Mouse (Mus musculus) ovary, adult 18-20 months (tissue): Measurements from ENCODE around the gene Dysf.

Experiments used
- DNase-seq: peaks from one replicate; pipeline ENCODE4 v3.0.0; 2022; ENCODE audit warnings: low spot score, mixed read lengths

Dysf gene

DNA sequence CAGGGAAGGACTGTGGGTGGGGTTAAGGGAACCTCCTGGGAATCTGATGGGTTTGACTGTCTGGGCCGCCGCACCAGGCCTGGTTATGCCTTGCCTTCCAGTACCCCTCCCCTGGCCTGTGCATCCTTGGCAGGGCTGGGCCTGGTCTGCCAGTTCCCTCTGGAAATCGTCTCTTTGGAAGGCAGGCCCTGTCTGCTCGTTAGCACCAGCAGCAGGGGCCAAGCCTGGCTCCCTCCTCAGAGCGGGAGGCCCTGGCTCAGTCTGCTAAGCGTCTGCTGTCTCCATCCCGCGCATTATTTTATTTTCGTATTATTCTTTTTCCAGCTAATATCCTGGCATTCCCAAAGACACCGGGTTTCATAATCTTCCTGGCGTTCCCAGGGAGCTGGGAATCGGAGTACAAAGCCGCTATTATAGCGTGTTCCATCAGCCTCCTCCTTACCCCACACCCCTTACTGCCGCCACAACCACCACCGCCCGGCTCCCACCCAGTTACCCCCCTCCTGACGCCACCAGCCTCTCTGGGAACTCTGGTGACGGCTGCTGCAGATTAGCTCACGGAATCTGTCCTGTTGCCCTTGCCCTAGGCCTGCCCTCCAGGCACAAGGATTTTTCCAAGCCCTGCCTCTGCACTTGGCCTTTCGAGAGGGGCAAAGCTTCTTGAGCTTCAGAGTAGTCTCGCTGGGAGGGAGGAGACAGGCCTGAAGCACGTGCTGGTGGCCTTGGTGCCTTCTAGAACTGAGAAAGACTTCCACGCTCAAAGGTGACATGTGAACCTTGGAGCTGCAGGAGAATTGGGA is 111.5 kb downstream of the Dysf start:
- no peak for DNase-seq

DNA sequence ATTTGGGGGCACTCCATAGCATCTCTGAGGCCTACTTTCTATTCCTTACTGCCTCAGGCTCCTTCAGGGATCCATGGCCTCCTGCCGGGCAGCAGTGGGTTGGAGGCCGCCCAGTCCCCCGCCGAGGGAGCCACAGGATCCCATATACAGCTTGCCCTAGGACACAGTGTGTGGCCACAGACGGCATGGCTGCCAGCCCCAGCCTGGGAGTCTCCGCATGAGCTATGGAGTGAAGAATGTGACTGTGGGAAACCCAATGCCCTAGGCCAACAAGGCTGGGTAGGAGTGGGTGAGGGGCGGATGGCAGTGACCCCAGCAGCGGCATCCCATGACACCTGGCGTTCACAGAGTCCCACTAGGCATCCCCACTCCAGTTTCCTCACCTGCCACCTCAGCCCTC is 116.2 kb downstream of the Dysf start:
- DNase-seq = no peak

DNA sequence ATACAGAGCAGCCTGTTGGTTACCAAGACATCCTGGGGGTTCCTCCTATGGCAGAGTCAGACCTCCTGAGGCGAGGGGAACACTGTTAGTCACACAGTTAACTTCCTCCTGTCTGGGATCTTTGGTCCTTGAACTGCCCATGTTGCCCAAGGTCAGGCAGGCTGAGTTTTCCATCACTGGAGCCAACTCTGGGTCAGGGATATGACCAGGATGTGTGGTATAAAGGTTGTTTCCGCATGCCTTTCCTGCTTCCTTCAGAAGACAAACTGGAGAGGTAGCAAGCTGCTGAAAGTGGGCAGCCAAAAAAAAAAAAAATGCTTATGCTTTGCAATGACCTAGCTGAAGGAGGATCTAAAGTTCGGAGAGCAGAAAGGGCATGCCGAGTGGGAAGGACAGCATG is 116.7 kb downstream of the Dysf start:
- no peak for DNase-seq

DNA sequence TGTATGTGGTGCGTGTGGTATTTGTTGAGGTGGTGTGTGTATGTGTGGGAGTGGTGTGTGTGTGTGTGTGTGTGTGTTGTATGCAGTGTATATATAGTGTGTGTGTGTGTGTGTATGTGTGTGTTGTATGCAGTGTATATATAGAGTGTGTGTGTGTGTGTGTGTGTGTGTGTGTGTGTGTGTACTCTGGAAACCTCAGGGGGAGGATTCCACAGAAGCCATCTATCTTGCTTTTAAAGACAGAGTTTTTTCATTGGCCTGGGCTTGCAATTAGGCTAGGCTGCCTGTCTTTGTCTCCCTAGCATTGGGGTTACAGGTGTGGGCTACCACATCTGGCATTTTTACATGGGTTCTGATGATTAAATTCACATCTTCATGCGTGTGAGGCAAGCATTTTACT is 119.8 kb downstream of the Dysf start:
- no peak for DNase-seq

DNA sequence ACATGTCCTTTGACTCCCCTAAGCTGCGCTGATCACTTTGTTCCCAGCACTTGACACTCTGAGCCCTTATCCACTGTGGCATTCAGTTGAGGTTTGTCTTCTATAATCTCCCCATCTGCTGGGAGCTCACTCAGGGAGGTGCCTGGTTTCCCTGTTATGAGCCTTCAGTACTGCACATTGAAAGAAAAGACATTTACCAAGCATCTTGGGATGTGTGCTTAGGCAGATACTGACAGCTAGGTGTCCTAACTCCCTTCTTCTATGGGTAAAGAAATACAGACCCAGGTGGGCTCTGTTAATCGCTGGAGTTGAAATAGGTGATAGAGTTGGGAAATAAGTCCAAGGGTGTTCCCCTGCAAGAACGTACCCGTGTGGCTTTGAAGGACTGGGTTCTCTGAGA is 122.5 kb downstream of the Dysf start:
- DNase-seq = no peak

DNA sequence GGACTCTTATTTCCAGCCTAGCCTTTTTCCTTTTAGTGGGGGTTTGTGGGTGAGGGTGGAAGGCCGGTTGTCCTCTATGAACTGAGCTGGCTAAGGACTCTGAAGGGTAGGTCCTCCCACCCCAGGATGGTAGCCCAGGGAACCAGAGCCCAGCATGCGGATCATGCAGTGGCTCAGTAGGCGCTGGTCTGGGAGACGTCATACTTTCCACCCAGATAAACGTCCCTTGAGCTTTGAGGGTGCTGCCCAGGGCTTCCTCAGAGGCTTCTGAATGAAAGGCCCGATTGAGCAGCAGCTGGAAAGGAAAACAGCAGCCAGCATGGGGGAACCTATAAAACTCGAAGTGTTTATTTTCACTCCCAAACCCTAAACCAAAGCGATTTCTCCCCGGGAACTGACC is 123.1 kb downstream of the Dysf start:
- DNase-seq = no peak

DNA sequence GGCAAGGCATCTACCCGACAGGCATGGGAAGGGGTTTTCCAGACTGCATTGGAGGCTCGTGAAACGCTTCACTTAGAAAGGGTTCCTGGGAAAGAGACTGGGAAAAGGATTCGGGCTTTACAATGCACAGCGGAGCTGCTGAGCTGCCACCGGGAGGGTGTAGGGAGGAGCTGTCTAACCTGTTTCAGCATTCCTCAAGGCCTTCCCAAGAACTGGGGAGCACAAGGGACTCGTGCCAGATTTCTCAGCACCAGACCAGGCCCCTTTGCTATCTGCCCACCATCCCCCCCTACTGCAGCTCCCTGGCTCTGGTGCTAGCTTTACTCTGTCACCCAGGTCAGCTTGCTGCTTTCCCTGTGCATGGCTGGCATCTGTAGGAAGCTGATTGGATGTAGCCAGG is 124.7 kb downstream of the Dysf start:
- DNase-seq = no peak

DNA sequence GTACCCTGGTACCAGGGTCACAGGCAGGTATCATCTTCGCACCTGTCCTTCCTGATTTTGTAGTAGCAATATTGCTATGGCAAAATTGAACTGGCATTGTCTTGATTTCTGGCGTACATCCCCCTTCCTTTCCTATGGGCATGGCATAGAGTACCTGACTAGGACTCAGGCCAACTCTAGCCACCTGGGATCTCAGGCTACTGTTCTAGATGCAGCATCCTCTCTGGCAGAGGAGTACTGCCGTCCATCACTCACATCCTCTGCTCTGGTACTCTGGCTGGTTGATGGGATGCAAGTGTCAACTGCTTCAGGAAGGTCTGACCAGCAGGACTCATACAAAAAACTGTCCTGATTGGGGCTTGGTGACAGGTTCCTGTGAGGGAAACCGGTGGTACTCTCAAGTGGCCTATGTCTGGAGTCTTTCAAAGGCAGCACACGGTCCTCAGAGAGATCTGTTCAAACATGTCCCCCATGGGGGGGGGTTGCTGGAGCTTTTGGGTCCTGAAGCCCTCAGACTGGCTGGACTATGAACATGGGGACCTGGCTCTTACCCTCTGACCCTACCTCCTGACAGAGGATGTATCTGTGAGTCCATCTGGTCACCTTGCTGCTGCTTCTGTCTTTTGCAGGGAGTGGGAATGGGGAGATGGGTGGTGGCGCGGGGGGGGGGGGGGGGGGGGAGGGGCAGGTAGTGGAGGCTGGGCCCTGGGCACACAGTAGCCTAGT is 125.8 kb downstream of the Dysf start:
- DNase-seq = no peak

DNA sequence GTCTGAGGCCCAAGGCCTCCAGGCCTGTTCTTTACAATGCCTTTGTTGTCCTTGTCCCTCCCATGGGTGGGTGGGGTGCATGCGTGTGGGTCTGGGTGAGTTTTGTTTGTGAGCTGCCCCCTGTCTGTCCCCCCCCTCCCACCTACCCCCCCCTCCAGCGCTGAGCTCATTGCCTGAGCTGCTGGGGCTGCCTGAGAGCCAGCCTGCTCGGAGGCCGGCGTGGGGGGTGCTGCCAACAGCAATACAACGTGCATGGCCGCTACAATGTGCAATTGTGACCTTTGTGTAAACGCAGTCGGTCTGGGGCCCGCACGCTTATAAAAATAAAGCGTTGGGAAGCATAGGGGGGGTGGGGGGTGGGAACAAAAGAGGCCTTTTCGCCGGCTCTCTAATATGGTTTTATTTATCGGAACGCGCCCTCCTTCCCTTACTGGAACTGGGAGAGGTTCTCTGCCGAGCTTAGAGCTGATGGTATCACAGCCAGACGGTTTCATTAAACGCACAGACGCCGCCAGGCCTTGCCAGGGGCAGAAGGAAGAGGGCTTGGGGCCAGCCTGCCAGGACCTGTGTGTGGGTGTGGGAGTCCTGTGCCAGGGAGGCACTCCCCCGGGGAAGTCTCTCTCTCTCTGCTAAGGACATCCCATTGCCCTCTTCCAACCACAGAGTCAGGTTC is 126.5 kb downstream of the Dysf start:
- no peak for DNase-seq

DNA sequence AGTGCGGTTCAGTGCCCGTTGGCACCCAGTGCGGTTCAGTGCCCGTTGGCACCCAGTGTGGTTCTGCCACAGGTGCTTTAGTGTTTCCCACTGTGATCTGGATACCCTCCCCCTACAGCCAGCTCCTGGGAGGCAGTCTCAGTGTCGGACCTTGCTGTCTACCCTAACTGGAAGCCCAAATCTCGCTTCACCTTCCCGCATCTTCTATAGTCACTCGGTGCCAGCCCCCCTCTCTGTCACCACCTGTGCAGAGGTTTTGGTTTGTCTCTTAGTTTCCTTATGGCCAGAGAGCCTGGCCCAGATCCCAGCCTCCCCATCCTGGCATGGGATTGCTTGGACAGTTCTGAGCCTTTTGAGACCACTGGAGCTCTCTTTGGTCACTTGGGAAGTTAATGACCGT is 127.3 kb downstream of the Dysf start:
- DNase-seq = no peak

DNA sequence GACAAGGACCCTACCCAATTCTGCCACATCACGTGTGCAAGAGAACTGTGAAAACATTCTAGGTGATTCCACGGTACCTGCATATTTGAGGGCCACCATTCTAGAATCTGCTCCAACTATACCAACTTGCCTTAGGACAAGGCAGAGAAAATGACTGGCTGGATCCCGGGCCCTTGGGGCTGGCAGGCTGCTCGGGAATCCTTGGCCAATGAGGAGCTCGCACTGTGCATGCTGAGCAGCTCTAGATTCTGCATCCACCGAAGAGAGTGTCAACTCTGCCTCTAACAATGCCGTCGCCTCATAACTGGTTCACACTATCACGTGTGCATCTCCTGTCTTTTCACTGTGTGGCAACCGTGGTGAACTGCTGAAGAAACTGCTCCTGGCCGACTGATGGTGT is 128.0 kb downstream of the Dysf start:
- no peak for DNase-seq

DNA sequence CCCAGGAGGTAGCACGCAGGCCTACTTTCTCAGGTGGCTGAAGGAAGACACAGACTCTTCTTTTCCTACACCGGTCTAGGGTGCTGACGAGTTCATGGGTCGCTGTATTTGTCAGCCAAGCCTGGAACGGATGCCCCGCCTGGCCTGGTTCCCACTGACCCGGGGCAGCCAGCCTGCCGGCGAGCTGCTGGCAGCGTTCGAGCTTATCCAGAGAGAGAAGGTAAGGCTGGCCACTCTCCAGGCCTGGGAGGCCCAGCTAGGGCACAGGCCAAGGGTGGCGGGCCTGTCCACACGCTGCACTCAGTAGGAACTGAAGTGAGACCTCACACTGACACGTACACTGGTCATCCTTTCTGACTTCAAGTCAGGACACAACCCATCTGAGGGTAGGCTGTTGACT is 131.5 kb downstream of the Dysf start:
- peak; percentile 24 for DNase-seq

DNA sequence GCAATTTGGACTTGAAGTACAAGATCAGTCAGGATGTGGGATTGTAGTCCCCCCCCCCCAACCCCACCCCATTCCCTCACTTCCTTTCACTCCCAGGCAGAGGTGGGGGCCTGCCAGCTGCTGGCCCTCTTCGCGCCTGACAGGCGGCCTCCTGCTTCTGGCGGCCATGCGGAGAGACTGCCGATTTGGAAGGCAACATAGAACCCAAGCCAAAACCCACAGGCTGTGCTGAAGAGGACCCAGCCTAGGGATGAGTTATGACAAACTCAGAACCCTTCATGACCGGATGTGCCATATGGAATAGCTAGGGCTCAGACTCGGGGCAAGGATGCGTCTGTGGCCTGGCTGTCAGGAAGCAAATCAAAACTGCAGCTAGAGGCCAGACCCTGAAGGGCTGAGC is 134.1 kb downstream of the Dysf start:
- DNase-seq = no peak

DNA sequence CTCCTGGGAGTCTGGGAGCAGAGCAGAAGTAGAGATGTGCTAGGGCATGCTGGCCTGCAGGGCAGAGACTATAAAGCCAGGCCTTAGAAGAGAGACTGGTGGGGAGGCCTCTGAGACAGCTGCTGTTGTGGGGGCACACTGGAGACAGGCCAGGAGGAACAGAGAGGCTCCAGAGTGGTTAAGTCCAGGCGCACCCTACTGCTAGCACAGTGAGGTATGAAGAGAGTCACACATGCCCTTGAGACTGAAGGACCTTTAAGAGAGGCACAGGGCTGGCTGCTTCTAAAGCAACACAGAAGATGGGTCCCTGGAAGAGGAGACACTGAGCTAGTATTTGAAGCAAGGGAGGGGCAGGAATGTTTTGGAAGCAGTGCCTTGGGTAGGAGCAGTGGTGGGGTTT is 134.9 kb downstream of the Dysf start:
- no peak for DNase-seq

DNA sequence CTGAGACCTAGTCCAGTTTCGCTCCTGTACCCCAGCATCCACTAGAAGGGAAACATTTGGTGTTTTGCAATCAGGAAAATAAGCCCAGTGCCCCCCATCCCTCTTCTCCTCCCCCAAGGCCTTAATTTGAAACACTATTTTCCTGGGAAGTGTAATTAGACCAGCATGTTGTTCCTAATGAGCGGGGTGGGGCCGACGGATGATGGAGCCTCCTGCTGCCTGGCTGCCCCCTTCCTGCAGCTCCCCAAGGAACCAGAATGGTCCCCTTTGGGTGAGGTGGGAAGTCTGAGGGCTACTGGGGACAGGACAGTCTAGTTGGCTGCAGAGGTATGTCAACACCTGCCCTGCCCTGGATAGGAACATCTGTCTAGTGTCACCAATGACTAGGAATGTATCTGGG is 136.0 kb downstream of the Dysf start:
- no peak for DNase-seq

DNA sequence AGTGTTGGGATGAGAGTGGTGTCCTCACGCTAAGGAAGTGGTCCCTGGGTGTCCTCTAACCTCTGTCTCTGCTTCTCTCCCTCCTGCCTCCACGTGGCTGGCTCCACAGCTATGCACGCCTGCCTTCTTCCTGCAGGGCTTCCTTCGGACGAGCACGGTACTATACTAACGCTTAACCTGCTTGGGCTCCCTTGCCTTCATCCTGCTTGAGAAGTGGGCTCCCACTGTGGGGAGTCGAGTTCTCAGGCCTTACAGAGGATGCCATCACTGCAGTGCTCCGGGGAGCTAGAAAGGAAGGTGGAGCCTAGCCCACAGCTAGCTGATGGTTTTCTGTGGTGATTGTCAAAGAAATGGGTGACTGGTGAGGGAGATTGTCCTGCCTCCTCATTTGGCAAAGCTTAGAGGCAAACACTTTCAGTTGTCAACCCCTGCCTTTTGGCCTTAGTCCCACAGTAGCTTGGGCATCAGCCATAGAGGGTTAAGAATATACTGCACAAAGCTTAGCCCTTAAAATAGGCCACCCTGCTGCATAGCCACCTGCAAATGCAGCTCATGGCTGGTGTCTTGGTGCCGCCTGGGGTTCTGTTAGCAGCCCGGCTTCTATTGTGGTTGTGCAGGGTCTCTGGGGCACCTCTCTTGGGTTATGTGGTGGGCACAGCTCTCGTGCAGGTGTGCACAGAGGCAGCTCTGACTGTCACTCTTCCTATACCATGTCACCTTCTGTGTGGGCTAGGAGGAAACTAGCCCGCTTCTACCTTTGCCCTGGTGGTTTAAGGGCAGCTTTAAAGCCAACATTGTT is 139.0 kb downstream of the Dysf start:
- DNase-seq = no peak

DNA sequence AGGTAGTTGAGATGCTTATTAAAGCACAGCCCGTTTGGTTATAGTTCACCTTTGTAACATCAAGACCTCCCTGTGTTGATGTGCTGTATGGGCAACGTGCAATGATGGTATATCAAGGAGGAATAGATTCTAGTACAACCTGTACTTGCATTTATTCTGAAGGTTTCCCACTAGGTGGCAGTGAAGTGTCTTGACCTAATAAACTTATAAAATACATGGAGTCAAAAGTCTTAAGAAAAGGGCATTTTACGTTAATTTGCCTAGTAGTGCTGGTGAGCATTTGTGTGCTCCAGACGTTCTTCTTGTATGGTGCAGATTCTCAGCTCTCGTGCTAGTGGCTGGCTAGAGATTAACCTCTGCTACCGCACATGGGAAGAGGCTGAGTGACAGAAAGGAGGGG is 140.1 kb downstream of the Dysf start:
- DNase-seq = no peak

DNA sequence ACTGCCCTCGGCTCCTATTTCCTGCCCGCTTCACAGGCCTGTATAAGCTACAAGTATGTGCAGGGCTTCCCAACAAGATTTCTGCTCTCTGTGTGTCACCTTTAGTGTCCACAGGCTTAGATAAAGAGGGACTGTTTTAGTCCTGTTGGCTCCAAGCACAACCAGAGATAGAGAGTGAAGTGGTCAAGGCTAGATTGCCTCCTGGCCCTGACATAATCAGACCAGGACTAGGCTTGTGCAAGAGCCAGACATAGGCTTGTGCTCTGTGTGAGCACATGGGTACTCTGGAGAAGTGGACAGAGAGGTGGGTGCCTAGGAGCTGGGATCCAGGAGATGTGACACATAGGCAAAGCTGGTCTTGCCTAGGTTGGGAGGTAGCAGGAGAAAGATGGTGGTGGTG is 146.1 kb downstream of the Dysf start:
- peak; percentile 13 for DNase-seq

DNA sequence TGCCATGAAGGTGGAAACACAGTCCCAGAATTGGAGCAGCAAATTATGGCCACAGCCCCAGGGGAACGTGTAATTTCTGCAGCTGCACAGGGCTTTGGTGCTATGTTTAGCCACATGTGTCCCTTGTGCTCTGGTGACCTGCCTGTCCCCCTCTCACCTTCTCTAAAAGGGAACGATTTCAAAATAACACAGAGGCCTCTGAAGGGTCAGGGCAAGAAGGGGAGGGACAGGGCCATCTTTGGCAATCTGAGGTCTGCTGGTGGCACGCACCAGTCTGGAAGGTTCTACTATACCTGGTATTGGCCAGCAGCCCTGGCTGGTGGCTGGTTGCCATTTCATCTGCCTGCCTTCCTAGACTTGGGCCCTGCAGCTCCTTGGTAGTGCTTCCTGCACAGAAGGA is 147.4 kb downstream of the Dysf start:
- DNase-seq = no peak

DNA sequence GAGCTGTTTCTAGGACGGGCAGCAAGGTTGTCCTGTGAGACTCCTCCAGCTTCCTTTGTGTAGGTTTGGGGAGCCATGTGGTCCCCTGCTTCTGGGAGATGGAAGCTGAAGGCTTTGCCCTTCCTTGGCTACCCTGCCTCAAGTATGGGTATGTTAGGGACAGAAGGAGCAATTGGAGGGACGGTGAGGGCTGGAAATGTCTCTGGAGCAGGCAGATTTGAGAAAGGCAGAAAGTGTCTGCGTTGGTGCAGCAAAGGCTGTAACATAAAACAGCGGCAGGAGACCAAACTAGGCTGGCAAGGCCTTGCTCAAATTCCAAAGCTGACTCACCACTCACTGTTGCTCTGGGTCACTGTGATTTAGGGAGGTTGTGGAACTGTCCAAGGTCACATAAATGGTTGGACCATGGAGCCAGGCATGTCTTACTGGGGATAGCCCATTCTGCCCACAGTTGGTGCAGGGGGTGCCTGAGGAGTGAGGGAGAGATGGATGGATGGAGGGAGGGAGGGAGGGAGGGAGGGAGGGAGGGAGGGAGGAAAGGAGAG is 148.2 kb downstream of the Dysf start:
- DNase-seq = peak; percentile 43

DNA sequence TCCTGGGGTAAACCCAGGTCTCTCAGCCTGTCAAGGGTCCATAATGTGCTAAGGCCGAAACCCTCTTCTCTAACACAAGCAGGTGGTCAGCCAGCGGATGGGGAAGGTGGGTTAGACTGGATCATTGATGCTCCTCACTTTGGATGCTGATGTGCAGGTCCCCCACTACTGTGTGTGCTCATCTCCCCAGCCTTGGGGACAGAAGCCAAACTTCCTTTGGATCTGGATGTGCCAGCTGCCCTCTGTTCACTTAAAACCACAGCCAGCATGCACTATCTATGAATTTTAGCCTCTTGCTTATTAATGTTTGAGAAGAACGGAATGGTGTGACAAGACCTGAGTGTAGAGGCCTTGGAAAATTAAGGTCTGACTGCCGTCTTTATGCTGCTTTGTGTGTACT is 150.7 kb downstream of the Dysf start:
- DNase-seq = no peak

DNA sequence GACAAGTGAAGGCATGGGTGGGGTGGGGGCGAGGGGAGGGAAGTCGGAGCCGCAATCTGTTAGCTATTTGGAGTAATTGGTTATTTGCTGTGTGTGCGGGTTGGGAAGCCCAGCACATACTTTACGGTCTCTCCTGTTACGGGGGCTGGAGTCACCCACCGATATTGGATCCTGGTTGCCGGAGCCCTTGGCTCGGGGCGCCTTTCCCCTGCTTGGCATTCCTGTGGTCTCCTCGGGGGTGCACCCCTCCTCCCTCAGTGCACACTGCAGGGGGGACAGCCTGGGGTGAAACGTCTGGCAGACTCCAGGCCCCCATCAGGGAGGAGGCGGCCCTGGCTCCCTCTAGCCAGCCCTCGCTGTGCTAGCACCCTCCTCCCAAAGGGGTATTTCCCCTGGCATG is 159.2 kb downstream of the Dysf start:
- DNase-seq = no peak
